Mouse (Mus musculus) heart, adult 2 months (tissue): Measurements from ENCODE around the gene P4hb. TPM values are rescaled to one million over a fixed set of nuclear protein-coding genes. Genes with fewer than 3 reads are reported as not detected.

Source experiments
- DNase-seq, 2 experiments: peaks; one replicate each; pipeline ENCODE4 v3.0.0; 2021
- H3K27ac ChIP-seq: fragments of 200-600 bp; 2 replicates; pipeline ENCODE4 v1.8.1; 2022
- H3K27me3 ChIP-seq: fragments of 200-500 bp; 2 replicates; pipeline ENCODE4 v1.6.1; 2012; ENCODE audit warnings: mild to moderate bottlenecking, low read length, inconsistent platforms, mixed read lengths; ENCODE audit not compliant: control insufficient read depth, insufficient read depth
- H3K36me3 ChIP-seq: fragments of 200-500 bp; 2 replicates; pipeline ENCODE4 v1.6.1; 2012; ENCODE audit warnings: low read length, inconsistent platforms; ENCODE audit not compliant: control insufficient read depth, insufficient read depth
- H3K4me1 ChIP-seq: fragments of 200-500 bp; 2 replicates; pipeline ENCODE4 v1.6.1; 2011; ENCODE audit warnings: low read length; ENCODE audit not compliant: control insufficient read depth, insufficient read depth
- H3K4me3 ChIP-seq: fragments of 200-600 bp; 2 replicates; pipeline ENCODE4 v1.8.1; 2022
- H3K79me2 ChIP-seq: fragments of 200-500 bp; replicated peaks from 2 replicates; pipeline ENCODE4 v1.6.1; 2012; ENCODE audit warnings: mild to moderate bottlenecking, inconsistent platforms, low read length, moderate library complexity, mixed read lengths; ENCODE audit not compliant: control insufficient read depth, insufficient read depth
- H3K9ac ChIP-seq: fragments of 200-500 bp; 2 replicates; pipeline ENCODE4 v1.6.1; 2012; ENCODE audit warnings: low read depth, mild to moderate bottlenecking, control low read depth, inconsistent platforms, low read length, mixed read lengths
- CTCF ChIP-seq: fragments of 200-600 bp; IDR thresholded peaks from 2 replicates; pipeline ENCODE4 v1.8.1; 2022; ENCODE audit warnings: antibody characterized with exemption, mild to moderate bottlenecking, moderate library complexity
- EP300 ChIP-seq: fragments of 200-500 bp; IDR thresholded peaks from 2 replicates; pipeline ENCODE4 v1.6.1; 2011; ENCODE audit warnings: low read depth, low read length, control low read depth; ENCODE audit not compliant: insufficient read depth
- POLR2A ChIP-seq: fragments of 200-500 bp; IDR thresholded peaks from 2 replicates; pipeline ENCODE4 v1.6.1; 2011; ENCODE audit warnings: mild to moderate bottlenecking, low read depth, low read length, control low read depth; ENCODE audit not compliant: insufficient read depth
- WGBS: fragments of 180-500 bp; shearing (Covaris S2); methylation state at CpG from one replicate; pipeline ENCODE4 v1.1.7; 2018; 5-methylcytosine and 5-hydroxymethylcytosine counted together
- intact Hi-C: fragments of 180-260 bp; cut with DNase I; formaldehyde crosslinking; loops from one replicate; pipeline ENCODE4 v1.15.1; 2025
- polyA plus RNA-seq: library from polyadenylated mRNA; depleted of rRNA; stranded (reverse); fragments of >200 nt; gene quantifications from 2 replicates; pipeline ENCODE4 v1.2.3, GENCODE M21; 2012
- total RNA-seq, 2 experiments: library from RNA; stranded (reverse); gene quantifications; 2 replicates each; pipeline ENCODE4 v1.2.3; 2021

The P4hb gene
- total and polyA plus RNA-seq, 3 experiments: 115 to 246 (median 221) TPM

- Histone ChIP-seq H3K9ac (no peak overlapping the region), H3K27me3 (no peaks in the 10 kb centered on the region), H3K27ac (no peak overlapping the region), H3K79me2 (no peaks in the 10 kb centered on the region), H3K4me1 (peaks cover 4% of the 10 kb centered on the region), H3K36me3 (no peaks in the 10 kb centered on the region), H3K4me3 (no peak overlapping the region)
- WGBS: 89% methylated on average over 9 of the region's 9 CpGs
- intact Hi-C loops: no loop called here
- TF ChIP-seq CTCF (no peak), EP300 (no peak), POLR2A (no peak)
- no peak for DNase-seq
Measured at GRCm38 (mm10) chr11:120610477-120611046, 37.5 kb upstream of the P4hb start.

- DNase-seq: no peak
- TF ChIP-seq POLR2A: no peak
- TF ChIP-seq CTCF: no peak
- TF ChIP-seq EP300: no peak
Measured at GRCm38 (mm10) chr11:120609250-120609649, 36.2 kb upstream of the P4hb start.

GRCm38 (mm10) chr11:120608241-120609034, 35.4 kb upstream of the P4hb start, which contains the start of gene Npb:
TSS of gene Npb (plus strand) at chr11:120608477.
- Histone ChIP-seq H3K27me3 (no peaks in the 10 kb centered on the region), H3K79me2 (no peaks in the 10 kb centered on the region), H3K4me3 (no peak within 1 kb of the TSS), H3K36me3 (no peaks in the 10 kb centered on the region), H3K27ac (no peak within 1 kb of the TSS), H3K4me1 (peaks cover 4% of the 10 kb centered on the region), H3K9ac (no peak within 1 kb of the TSS; the same call in 1 of the 2 replicates)
- TF ChIP-seq POLR2A (no peak), EP300 (no peak), CTCF (no peak)
- DNase-seq: no peak
- 23% methylated on average over 45 of the region's 45 CpGs for WGBS
- intact Hi-C loops: no loop called here

More at GRCm38 (mm10) chr11:120609250-120609649, 36.2 kb upstream of the P4hb start:
- H3K4me3 ChIP-seq: no peak overlapping the region
- H3K79me2 ChIP-seq: no peaks in the 10 kb centered on the region
- H3K9ac ChIP-seq: no peak overlapping the region
- H3K27me3 ChIP-seq: no peaks in the 10 kb centered on the region
- peaks cover 4% of the 10 kb centered on the region for H3K4me1 ChIP-seq
- intact Hi-C loops: no loop called here
- 66% methylated on average over 8 of the region's 8 CpGs for WGBS
- no peak overlapping the region for H3K27ac ChIP-seq
- H3K36me3 ChIP-seq: no peaks in the 10 kb centered on the region

- H3K27ac ChIP-seq: no peak overlapping the region
- 39% methylated on average over 4 of the region's 4 CpGs for WGBS
- H3K27me3 ChIP-seq: no peaks in the 10 kb centered on the region
- no peaks in the 10 kb centered on the region for H3K79me2 ChIP-seq
- peaks cover 4% of the 10 kb centered on the region for H3K4me1 ChIP-seq
- no peak overlapping the region for H3K9ac ChIP-seq
- no peaks in the 10 kb centered on the region for H3K36me3 ChIP-seq
- TF ChIP-seq EP300: no peak
- TF ChIP-seq CTCF: no peak
- TF ChIP-seq POLR2A: no peak
- H3K4me3 ChIP-seq: no peak overlapping the region
- intact Hi-C loops: no loop called here
- no peak for DNase-seq
Measured at GRCm38 (mm10) chr11:120606764-120607163, 33.7 kb upstream of the P4hb start.

DNA sequence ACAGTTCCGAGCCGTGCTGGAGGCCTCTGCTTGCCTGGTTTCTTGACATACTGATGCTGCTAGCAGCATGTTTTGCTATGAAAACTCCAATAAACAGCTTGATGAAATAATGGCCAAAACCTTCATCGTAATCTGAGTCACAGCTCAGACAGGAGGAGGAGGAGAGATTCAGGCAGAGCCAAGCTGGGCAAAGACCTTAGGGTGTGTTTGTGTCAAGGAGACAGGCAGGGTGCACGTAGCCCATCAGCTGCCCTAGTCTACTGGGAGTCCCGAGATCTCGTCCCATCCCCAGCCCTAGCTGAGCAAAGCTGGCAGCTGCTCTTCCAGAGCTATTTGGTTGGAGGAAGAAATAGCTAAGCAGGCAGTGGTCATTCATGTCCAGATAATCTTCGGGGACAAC, 32.6 kb upstream of the P4hb start:
- no peak overlapping the region for H3K4me3 ChIP-seq
- no peak for TF ChIP-seq CTCF
- TF ChIP-seq POLR2A: no peak
- no peak for TF ChIP-seq EP300
- WGBS: 84% methylated on average over 7 of the region's 7 CpGs
- H3K27me3 ChIP-seq: no peaks in the 10 kb centered on the region
- no peak overlapping the region for H3K27ac ChIP-seq
- no peak overlapping the region for H3K9ac ChIP-seq
- DNase-seq: no peak
- no peaks in the 10 kb centered on the region for H3K79me2 ChIP-seq
- intact Hi-C loops: no loop called here
- H3K4me1 ChIP-seq: peaks cover 4% of the 10 kb centered on the region
- H3K36me3 ChIP-seq: no peaks in the 10 kb centered on the region

GRCm38 (mm10) chr11:120603545-120603944, 30.5 kb upstream of the P4hb start:
- H3K36me3 ChIP-seq: no peaks in the 10 kb centered on the region
- TF ChIP-seq CTCF (no peak), EP300 (no peak), POLR2A (no peak)
- no peaks in the 10 kb centered on the region for H3K79me2 ChIP-seq
- intact Hi-C loops: no loop called here
- H3K4me3 ChIP-seq: no peak overlapping the region
- H3K4me1 ChIP-seq: peaks cover 8% of the 10 kb centered on the region
- no peak for DNase-seq
- no peak overlapping the region for H3K27ac ChIP-seq
- H3K27me3 ChIP-seq: no peaks in the 10 kb centered on the region
- WGBS: 79% methylated on average over 2 of the region's 2 CpGs
- no peak overlapping the region for H3K9ac ChIP-seq
